Mouse (Mus musculus): ENCODE measurements around the gene Ina. TPM values are rescaled to one million over a fixed set of nuclear protein-coding genes. Genes with fewer than 3 reads are reported as not detected.

Gene Ina
- polyA plus RNA-seq, 1 experiment = 0.35 TPM

- peaks cover 2% of the 10 kb centered on the region; the same call in 1 of the 2 replicates for H3K4me1 ChIP-seq (ENCODE audit: control insufficient read depth, insufficient read depth, low read length)
- H3K27ac ChIP-seq (ENCODE audit: control insufficient read depth, insufficient read depth, low read depth, low read length) = peak overlapping the region; percentile 37; the same call in 1 of the 2 replicates
- no peaks in the 10 kb centered on the region for H3K36me3 ChIP-seq (ENCODE audit: control insufficient read depth, insufficient read depth, low read length)
- H3K4me3 ChIP-seq (ENCODE audit: control insufficient read depth, low read depth, low read length) = no peak overlapping the region
- TF ChIP-seq CTCF (IDR thresholded peaks at IDR 0.05; ENCODE audit: control insufficient read depth, insufficient read depth, insufficient replicate concordance, low read depth, low read length) (no peak), POLR2A (IDR thresholded peaks at IDR 0.05; ENCODE audit: control insufficient read depth, low read depth, low read length) (no peak)
- no peaks in the 10 kb centered on the region for H3K27me3 ChIP-seq (ENCODE audit: control insufficient read depth, insufficient read depth, low read length)
Observed at GRCm38 (mm10) chr19:46970121-46970729, 44.3 kb upstream of the Ina start.

- TF ChIP-seq CTCF (IDR thresholded peaks at IDR 0.05; ENCODE audit: control insufficient read depth, insufficient read depth, insufficient replicate concordance, low read depth, low read length) (no peak), POLR2A (IDR thresholded peaks at IDR 0.05; ENCODE audit: control insufficient read depth, low read depth, low read length) (no peak)
- H3K36me3 ChIP-seq (ENCODE audit: control insufficient read depth, insufficient read depth, low read length) = no peaks in the 10 kb centered on the region
- H3K27me3 ChIP-seq (ENCODE audit: control insufficient read depth, insufficient read depth, low read length) = no peaks in the 10 kb centered on the region
- peaks cover 2% of the 10 kb centered on the region; the same call in 1 of the 2 replicates for H3K4me1 ChIP-seq (ENCODE audit: control insufficient read depth, insufficient read depth, low read length)
- no peak overlapping the region for H3K4me3 ChIP-seq (ENCODE audit: control insufficient read depth, low read depth, low read length)
- H3K27ac ChIP-seq (ENCODE audit: control insufficient read depth, insufficient read depth, low read depth, low read length) = no peak overlapping the region
Observed at GRCm38 (mm10) chr19:46971051-46971689, 43.3 kb upstream of the Ina start.

- TF ChIP-seq CTCF (IDR thresholded peaks at IDR 0.05; ENCODE audit: control insufficient read depth, insufficient read depth, insufficient replicate concordance, low read depth, low read length) (no peak), POLR2A (IDR thresholded peaks at IDR 0.05; ENCODE audit: control insufficient read depth, low read depth, low read length) (no peak)
- Histone ChIP-seq H3K4me1 (ENCODE audit: control insufficient read depth, insufficient read depth, low read length) (peaks cover 2% of the 10 kb centered on the region; the same call in 1 of the 2 replicates), H3K4me3 (ENCODE audit: control insufficient read depth, low read depth, low read length) (no peak overlapping the region), H3K27me3 (ENCODE audit: control insufficient read depth, insufficient read depth, low read length) (no peaks in the 10 kb centered on the region), H3K27ac (ENCODE audit: control insufficient read depth, insufficient read depth, low read depth, low read length) (no peak overlapping the region), H3K36me3 (ENCODE audit: control insufficient read depth, insufficient read depth, low read length) (no peaks in the 10 kb centered on the region)
Observed at GRCm38 (mm10) chr19:46971712-46972111, 42.8 kb upstream of the Ina start.

- no peaks in the 10 kb centered on the region for H3K27me3 ChIP-seq (ENCODE audit: control insufficient read depth, insufficient read depth, low read length)
- H3K27ac ChIP-seq (ENCODE audit: control insufficient read depth, insufficient read depth, low read depth, low read length) = no peak overlapping the region
- peak overlapping the region; percentile 15; the same call in 1 of the 2 replicates for H3K4me3 ChIP-seq (ENCODE audit: control insufficient read depth, low read depth, low read length)
- H3K36me3 ChIP-seq (ENCODE audit: control insufficient read depth, insufficient read depth, low read length) = no peaks in the 10 kb centered on the region
- TF ChIP-seq POLR2A (IDR thresholded peaks at IDR 0.05; ENCODE audit: control insufficient read depth, low read depth, low read length) = no peak
- no peak for TF ChIP-seq CTCF (IDR thresholded peaks at IDR 0.05; ENCODE audit: control insufficient read depth, insufficient read depth, insufficient replicate concordance, low read depth, low read length)
- peaks cover 2% of the 10 kb centered on the region; the same call in 1 of the 2 replicates for H3K4me1 ChIP-seq (ENCODE audit: control insufficient read depth, insufficient read depth, low read length)
Observed at GRCm38 (mm10) chr19:46972159-46972558, 42.3 kb upstream of the Ina start.

GRCm38 (mm10) chr19:46975565-46975964 lies 38.9 kb upstream of the Ina start:
- H3K4me3 ChIP-seq (ENCODE audit: control insufficient read depth, low read depth, low read length) = no peak overlapping the region
- TF ChIP-seq CTCF (IDR thresholded peaks at IDR 0.05; ENCODE audit: control insufficient read depth, insufficient read depth, insufficient replicate concordance, low read depth, low read length) (no peak), POLR2A (IDR thresholded peaks at IDR 0.05; ENCODE audit: control insufficient read depth, low read depth, low read length) (no peak)
- H3K4me1 ChIP-seq (ENCODE audit: control insufficient read depth, insufficient read depth, low read length) = peaks cover 2% of the 10 kb centered on the region; the same call in 1 of the 2 replicates
- H3K36me3 ChIP-seq (ENCODE audit: control insufficient read depth, insufficient read depth, low read length) = no peaks in the 10 kb centered on the region
- no peaks in the 10 kb centered on the region for H3K27me3 ChIP-seq (ENCODE audit: control insufficient read depth, insufficient read depth, low read length)
- no peak overlapping the region for H3K27ac ChIP-seq (ENCODE audit: control insufficient read depth, insufficient read depth, low read depth, low read length)

- no peak for TF ChIP-seq POLR2A (IDR thresholded peaks at IDR 0.05; ENCODE audit: control insufficient read depth, low read depth, low read length)
- no peak for TF ChIP-seq CTCF (IDR thresholded peaks at IDR 0.05; ENCODE audit: control insufficient read depth, insufficient read depth, insufficient replicate concordance, low read depth, low read length)
- Histone ChIP-seq H3K27ac (ENCODE audit: control insufficient read depth, insufficient read depth, low read depth, low read length) (no peak overlapping the region), H3K36me3 (ENCODE audit: control insufficient read depth, insufficient read depth, low read length) (no peaks in the 10 kb centered on the region), H3K27me3 (ENCODE audit: control insufficient read depth, insufficient read depth, low read length) (no peaks in the 10 kb centered on the region), H3K4me3 (ENCODE audit: control insufficient read depth, low read depth, low read length) (no peak overlapping the region), H3K4me1 (ENCODE audit: control insufficient read depth, insufficient read depth, low read length) (peaks cover 2% of the 10 kb centered on the region; the same call in 1 of the 2 replicates)
Observed at GRCm38 (mm10) chr19:46975997-46976396, 38.5 kb upstream of the Ina start.

GRCm38 (mm10) chr19:46976743-46977142 lies 37.8 kb upstream of the Ina start:
- Histone ChIP-seq H3K36me3 (ENCODE audit: control insufficient read depth, insufficient read depth, low read length) (no peaks in the 10 kb centered on the region), H3K4me3 (ENCODE audit: control insufficient read depth, low read depth, low read length) (no peak overlapping the region), H3K4me1 (ENCODE audit: control insufficient read depth, insufficient read depth, low read length) (peaks cover 2% of the 10 kb centered on the region; the same call in 1 of the 2 replicates), H3K27me3 (ENCODE audit: control insufficient read depth, insufficient read depth, low read length) (no peaks in the 10 kb centered on the region), H3K27ac (ENCODE audit: control insufficient read depth, insufficient read depth, low read depth, low read length) (no peak overlapping the region)
- TF ChIP-seq POLR2A (IDR thresholded peaks at IDR 0.05; ENCODE audit: control insufficient read depth, low read depth, low read length) (no peak), CTCF (IDR thresholded peaks at IDR 0.05; ENCODE audit: control insufficient read depth, insufficient read depth, insufficient replicate concordance, low read depth, low read length) (no peak)
